Mouse (Mus musculus) naive thymus-derived CD4-positive, alpha-beta T cell, adult 2 months (primary cell): ENCODE results near the gene Snrnp27.

Experiments
- DNase-seq: peaks from one replicate; pipeline ENCODE4 v3.0.0-alpha.2; 2011; ENCODE audit warnings: low read depth

Gene Snrnp27

GRCm38 (mm10) chr6:86683872-86684654 is at the start of gene Snrnp27:
Gene Snrnp27, minus strand, starts transcription at chr6:86684522.
- peak; percentile 94 for DNase-seq

GRCm38 (mm10) chr6:86733183-86733876 is 49.0 kb upstream of the Snrnp27 start, which contains the start of gene Gmcl1:
Gene Gmcl1, minus strand, starts transcription at chr6:86733383.
- DNase-seq, result peak; percentile 99

- peak; percentile 48 for DNase-seq
Measured at GRCm38 (mm10) chr6:86732276-86733173, 48.2 kb upstream of the Snrnp27 start.

GRCm38 (mm10) chr6:86728711-86729110 is 44.4 kb upstream of the Snrnp27 start:
- no peak for DNase-seq

- DNase-seq, result no peak
Measured at GRCm38 (mm10) chr6:86721977-86722376, 37.7 kb upstream of the Snrnp27 start.

- DNase-seq, result no peak
Measured at GRCm38 (mm10) chr6:86708072-86708774, 23.9 kb upstream of the Snrnp27 start.

GRCm38 (mm10) chr6:86702577-86702976 is 18.3 kb upstream of the Snrnp27 start:
- no peak for DNase-seq

GRCm38 (mm10) chr6:86697903-86698302 is 13.6 kb upstream of the Snrnp27 start:
- DNase-seq, result no peak

GRCm38 (mm10) chr6:86696213-86696612 is 11.9 kb upstream of the Snrnp27 start:
- no peak for DNase-seq

GRCm38 (mm10) chr6:86694465-86694864 is 10.1 kb upstream of the Snrnp27 start:
- DNase-seq, result peak; percentile 85

- no peak for DNase-seq
Measured at GRCm38 (mm10) chr6:86689671-86690070, 5.3 kb upstream of the Snrnp27 start.

GRCm38 (mm10) chr6:86686971-86687370 is 2.6 kb upstream of the Snrnp27 start:
- DNase-seq, result no peak

- DNase-seq, result no peak
Measured at GRCm38 (mm10) chr6:86684655-86685011, 311 bp upstream of the Snrnp27 start.

- DNase-seq, result no peak
Measured at GRCm38 (mm10) chr6:86681289-86681688, 3.0 kb downstream of the Snrnp27 start.

GRCm38 (mm10) chr6:86678341-86678740 is 6.0 kb downstream of the Snrnp27 start:
- no peak for DNase-seq

GRCm38 (mm10) chr6:86670873-86671272 is 13.4 kb downstream of the Snrnp27 start:
- DNase-seq, result peak; percentile 89

GRCm38 (mm10) chr6:86669240-86669727 is 15.0 kb downstream of the Snrnp27 start:
- DNase-seq, result peak; percentile 99

GRCm38 (mm10) chr6:86668580-86669239 is 15.6 kb downstream of the Snrnp27 start, which contains the start of gene Mxd1:
Gene Mxd1, minus strand, starts transcription at chr6:86669161.
- DNase-seq, result no peak

- DNase-seq, result peak; percentile 26
Measured at GRCm38 (mm10) chr6:86667061-86667460, 17.3 kb downstream of the Snrnp27 start.

- DNase-seq, result no peak
Measured at GRCm38 (mm10) chr6:86665560-86666307, 18.6 kb downstream of the Snrnp27 start.
